Mouse (Mus musculus) activated CD4-positive, CD25-positive, alpha-beta regulatory T cell, adult 4 months (primary cell): ENCODE results near the gene Sfxn3. TPM values are rescaled to one million over a fixed set of nuclear protein-coding genes. Genes with fewer than 3 reads are reported as not detected.

Experiments used
- ATAC-seq: one replicate; pipeline ENCODE4 v1.8.0; 2017
- polyA plus RNA-seq, 2 experiments: library from polyadenylated mRNA; unstranded; fragments of 100-300 nt; shearing (Covaris generic); gene quantifications; one replicate each; pipeline ENCODE4 v1.2.1; 2017

The Sfxn3 gene
- polyA plus RNA-seq, 2 experiments from 2014 or later, result 84.1 to 92.7 TPM

DNA sequence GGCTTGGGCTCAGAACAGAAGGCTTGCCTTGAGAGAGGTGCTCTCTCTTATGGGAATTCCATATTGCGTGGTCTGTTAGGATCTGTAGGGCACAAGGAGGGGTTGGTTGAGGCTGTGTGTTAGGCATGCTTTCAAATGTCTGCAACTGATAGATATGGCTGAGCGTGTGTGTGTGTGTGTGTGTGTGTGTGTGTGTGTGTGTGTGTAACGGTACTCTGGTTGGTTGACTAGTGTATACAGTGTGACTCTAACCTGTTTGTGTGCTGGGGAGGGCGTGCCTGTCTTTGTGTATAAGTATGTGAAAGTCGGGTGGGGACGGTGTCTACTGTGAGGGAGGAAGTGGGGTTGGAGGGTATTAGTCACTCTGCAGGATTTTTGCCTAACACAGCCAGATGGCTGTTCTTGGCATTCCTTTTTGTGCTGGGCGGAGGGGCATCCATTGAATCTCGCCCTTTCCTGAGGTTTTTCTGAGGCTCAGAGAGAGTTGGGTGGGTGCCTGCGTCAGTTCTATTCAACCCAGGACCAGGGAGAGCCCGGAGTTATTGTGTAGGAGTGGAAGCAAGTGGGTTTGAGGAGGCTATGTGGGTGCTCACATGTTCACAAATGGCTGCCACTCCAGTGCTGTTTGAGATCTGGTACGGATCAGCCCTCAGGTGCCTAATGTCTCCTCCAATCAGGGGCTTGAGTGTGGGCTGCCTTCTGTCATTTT, 786 bp downstream of the Sfxn3 start:
- peak; percentile 80 for ATAC-seq

DNA sequence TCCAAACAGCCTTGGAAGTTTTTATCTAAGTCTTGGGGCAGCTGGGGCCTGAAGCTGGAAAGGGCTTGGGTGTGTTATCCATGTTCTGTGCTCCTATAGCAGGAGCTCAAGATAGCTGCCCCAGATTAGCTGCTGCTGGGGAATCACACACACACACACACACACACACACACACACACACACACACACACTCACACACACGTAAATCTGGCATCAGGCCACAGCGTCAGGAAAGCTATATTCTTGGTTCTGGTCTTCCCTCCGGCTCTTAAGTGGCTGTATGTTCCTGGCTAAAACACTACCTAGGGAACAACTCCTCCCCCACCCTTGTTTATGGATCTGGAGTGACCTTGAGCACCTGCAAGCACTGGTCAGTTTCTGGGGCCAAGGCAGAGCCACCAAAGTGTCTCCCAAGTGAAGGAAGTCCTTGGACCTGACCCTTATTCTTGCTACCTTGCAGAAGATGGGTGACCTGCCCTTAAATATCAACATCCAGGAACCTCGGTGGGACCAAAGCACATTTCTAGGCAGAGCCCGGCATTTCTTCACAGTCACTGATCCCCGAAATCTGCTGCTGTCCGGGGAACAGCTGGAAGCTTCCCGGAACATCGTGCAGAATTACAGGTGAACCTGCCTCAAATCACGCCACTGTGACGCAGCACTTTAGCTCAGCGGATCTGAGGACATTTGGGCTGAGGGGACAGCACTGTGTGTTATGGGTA, 1.5 kb downstream of the Sfxn3 start:
- no peak for ATAC-seq

DNA sequence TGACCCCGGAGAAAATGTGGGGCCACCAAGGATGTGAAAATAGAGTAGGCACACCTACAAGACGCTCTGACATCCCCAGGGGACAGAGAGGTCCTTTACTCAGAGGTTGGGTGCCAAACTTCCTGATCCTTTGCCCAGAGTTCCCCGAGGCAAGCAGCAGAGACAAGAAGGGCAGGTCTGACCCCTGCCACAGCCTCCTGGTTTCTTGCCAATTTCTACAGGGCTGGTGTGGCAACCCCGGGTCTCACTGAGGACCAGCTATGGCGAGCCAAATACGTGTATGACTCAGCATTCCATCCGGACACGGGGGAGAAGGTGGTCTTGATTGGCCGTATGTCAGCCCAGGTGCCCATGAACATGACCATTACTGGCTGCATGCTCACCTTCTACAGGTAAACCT, 2.2 kb downstream of the Sfxn3 start:
- no peak for ATAC-seq

GRCm38 (mm10) chr19:45053451-45053850, 6.1 kb downstream of the Sfxn3 start:
- no peak for ATAC-seq

DNA sequence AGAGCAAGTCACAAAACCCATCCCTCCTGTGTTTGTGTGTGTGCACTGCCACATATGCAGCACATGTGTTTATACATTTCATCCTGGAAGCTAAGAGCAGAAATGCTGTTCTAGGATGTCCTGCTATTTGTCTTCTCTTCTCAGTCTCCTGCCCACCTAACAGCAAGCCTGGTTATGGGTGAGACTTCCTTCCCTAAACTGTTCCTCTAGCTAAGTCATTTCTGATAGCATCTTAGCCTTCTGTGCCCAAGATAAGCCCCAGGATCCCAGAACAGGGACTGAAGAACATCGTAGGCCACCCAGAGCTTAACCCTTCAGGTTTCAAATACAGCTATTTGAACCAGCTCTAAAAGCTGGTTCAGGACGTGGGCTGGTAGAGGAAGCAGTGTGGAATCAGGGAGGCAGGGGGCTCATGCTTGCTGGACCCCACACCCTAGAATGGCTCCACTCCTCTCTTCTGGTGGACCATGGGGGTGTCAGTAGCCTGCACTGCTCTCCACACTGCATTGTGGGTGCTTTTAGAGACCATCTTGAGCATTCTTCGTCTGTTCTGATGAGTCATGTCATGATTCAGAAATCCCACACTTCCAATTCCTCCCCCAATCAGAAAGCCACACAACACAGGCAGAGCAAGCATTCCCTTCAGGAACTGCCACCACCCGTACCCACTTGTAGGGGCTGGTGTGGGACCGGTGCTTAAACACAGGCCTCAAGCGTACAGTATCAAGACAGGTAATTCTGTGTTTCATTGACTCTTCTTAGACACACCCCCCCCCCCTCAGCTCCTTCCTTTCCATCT, 7.8 kb downstream of the Sfxn3 start:
- ATAC-seq, result no peak

DNA sequence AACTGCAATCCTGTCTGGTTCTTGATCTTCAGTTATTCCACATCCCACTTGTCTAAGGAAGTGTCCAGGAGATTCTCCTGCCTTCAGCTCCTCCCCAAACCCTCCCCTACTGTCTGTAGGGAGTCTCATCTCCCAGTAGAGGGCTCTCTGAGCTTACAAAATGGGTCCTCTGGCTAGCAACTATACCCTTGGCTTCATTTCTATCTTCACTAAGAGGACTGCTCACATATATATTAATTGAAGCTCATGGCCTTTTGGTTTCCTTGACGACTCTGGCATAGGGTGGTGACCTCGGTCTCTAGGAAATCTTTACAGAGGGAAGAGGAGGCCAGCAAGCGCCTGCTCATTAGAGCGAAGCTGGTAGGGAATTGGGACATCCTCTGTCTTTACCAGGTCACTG, 9.1 kb downstream of the Sfxn3 start:
- peak; percentile 29 for ATAC-seq

- no peak for ATAC-seq
Measured at GRCm38 (mm10) chr19:45056908-45057698, 9.8 kb downstream of the Sfxn3 start.

GRCm38 (mm10) chr19:45057724-45058112, 10.4 kb downstream of the Sfxn3 start:
- no peak for ATAC-seq

DNA sequence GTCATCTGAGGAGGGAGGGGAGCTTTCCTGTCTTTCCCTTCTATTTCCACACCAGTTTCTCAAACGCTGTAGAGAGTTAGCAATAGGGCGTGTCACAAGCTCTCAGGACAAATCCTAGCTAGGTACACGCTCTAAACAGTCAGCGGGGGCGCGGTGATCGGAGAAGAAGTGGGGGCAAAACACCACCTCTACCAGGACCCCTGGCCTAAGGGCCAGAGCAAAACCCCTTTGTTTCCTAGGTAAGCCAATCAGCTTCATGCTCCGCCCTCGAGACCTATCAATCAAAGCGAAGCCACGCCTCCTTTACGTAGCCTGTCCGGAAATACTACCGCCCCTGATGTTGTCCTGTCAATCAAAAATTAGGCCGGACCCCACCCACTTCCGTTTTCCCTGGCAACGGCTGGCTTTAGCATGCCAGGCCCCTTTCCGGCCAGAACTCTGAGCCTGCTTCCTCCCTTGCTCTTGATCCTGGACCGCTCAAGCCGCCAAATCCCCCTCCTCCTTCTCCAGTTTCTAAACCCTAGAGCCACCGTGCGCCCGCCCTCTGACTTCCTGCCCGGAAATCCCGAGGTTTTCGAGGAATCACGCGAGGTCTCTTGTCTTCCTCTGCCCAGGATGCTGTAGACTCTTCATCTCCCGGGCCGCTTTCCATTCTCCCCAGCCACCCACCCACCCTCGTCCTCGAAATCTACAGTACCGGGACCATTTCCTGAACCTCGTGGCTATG, 11.0 kb downstream of the Sfxn3 start:
- peak; percentile 89 for ATAC-seq

GRCm38 (mm10) chr19:45058841-45059240, 11.5 kb downstream of the Sfxn3 start:
- no peak for ATAC-seq

DNA sequence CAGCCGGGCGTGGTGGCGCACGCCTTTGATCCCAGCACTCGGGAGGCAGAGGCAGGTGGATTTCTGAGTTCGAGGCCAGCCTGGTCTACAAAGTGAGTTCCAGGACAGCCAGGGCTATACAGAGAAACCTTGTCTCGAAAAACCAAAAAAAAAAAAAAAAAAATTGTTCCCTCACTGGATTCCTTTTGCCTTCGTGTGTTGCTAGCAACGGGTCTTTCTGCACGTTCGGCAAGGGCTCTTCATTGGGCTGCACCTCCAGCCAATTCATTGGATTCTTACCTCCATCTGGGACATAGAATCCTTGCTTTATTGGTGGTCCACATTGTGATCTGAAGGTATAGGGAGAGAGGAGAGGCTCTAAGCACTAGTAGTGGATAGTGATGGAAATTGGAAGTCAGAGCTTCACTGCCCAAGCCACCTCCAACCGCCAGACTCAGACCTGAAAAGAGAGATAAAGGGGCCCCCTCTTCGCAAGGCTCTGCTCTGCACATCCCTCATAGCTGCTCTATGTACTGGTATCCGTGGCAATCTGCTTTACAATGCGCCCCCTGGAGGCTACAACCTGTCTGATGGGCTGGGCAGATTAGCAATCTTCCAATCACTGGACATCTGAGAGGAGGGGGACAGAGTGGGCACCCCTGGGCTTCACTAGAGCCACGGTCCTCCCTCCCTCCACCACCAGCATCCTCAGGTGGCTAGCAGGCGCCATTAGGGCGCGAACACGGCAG, 16.4 kb downstream of the Sfxn3 start:
- ATAC-seq, result peak; percentile 66

GRCm38 (mm10) chr19:45065226-45065625, 17.9 kb downstream of the Sfxn3 start:
- no peak for ATAC-seq

DNA sequence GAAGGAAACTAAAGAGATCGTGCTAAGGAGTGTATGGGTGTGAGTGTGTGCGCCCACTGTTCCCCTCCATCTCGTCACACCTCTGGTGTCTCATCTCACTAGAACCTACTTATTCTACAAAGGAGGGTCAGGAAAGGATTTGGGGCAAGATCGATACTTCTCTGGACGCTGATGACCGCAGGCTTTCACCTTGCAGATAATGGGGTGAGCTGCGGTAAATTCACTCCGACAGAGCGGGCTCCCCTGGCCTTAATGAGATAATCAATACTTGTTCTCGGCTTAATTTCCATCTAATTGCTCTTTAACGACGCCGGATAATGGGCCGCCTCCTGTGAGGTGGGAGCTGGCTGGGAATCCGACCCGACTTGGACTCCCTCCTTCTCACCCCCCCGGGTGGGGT, 19.9 kb downstream of the Sfxn3 start:
- ATAC-seq, result no peak

GRCm38 (mm10) chr19:45067758-45068510, 20.6 kb downstream of the Sfxn3 start:
- no peak for ATAC-seq

DNA sequence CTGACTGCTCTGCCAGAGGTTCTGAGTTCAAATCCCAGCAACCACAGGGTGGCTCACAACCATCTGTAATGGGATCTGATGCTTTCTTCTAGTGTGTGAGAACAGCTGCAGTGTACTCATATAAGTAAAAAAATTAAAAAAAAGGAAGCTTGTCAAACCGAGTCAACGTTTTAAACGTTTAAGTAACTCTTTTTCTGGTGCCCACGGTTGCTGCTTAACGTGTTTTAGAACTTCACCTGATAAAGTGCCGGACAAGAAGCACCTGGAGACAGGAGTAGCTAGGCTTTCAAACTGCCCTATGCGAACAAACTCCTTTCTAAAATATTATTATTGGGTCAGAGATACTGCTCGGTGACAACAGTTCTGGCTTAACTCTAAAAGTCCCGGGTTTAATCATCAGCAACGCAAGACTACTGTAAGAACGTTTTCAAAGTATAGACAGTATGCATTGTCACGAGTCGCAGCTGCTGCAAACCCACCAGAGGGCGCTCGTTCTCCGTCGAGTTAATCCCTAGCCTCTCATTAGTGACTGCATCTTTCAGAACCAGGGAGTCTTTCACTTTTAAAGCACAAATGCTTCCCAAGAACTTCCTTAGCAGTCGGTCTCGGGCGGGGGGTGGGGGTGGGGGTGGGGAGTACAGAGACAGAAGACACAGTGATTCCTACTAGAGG, 26.7 kb downstream of the Sfxn3 start:
- ATAC-seq, result peak; percentile 40

- ATAC-seq, result peak; percentile 59
Measured at GRCm38 (mm10) chr19:45074580-45075322, 27.4 kb downstream of the Sfxn3 start, which contains the start of gene Kazald1. Gene Kazald1, plus strand, starts transcription at chr19:45075241.

DNA sequence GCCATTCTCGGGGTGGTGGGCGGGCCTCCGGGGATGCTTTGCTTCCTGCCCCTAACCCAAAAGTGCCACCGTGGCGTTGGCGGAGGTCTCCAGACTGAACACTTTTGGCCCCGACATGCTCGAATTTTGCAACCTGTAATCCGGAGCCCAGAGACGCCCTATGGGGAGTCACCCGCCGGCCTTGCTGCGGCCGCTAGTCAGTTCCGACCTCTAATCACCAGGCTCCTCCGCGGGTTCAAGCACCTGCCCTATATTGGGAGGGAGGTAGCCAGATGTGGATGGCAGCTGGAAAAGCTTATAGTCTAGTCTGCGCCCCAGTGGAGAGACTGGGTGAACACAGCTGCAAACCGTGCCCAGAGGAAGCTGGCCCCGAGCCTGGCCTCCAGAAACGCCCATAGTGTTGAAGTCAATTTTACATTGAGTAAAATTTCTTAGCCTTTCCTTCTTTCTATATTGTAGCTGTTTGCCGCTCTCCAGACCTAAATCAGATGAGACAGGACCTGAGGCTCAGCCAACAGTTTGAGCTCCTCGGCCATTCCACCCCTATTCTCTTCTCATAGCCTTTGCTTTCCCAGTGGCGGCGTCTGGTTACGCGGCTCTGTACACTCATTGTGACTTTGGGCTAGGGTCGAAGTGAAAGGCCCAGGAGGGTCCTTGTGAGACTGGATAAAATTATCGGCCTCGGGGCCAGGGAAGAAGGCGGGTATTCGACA, 28.2 kb downstream of the Sfxn3 start:
- peak; percentile 25 for ATAC-seq

- ATAC-seq, result no peak
Measured at GRCm38 (mm10) chr19:45076036-45076575, 28.8 kb downstream of the Sfxn3 start.
